Comparison of ENCODE assay signal across 8 mouse cellular contexts in genomic region chr15:25796353-25796752, GRCm38 (mm10). TPM values are rescaled to one million over a fixed set of nuclear protein-coding genes. Genes with fewer than 3 reads are reported as not detected.
A peak's percentile ranks its signal among the peaks of the same experiment; 100 is the strongest.
DNase-seq lines count a peak whose midpoint lies in the region; ATAC-seq and TF ChIP-seq lines count a peak whose summit lies in the region.

No protein-coding gene starts in this region.

- no peaks in the 10 kb centered on the region for H3K4me1 ChIP-seq in heart, postnatal 0 days (ENCODE audit: control insufficient read depth, insufficient read depth)
- no peaks in the 10 kb centered on the region for H3K4me1 ChIP-seq in forebrain, embryonic 11.5 days (replicated peaks; ENCODE audit: control insufficient read depth, insufficient read depth, low read length)

- peaks cover 59% of the 10 kb centered on the region for H3K36me3 ChIP-seq in heart, postnatal 0 days (replicated peaks; ENCODE audit: control insufficient read depth, insufficient read depth, low read length)
- H3K36me3 ChIP-seq in forebrain, embryonic 11.5 days (ENCODE audit: control insufficient read depth, insufficient read depth, low read length) = peaks cover 34% of the 10 kb centered on the region

- no peak overlapping the region for H3K9ac ChIP-seq in heart, postnatal 0 days (replicated peaks; ENCODE audit: low read depth, low read length)
- no peak overlapping the region for H3K9ac ChIP-seq in forebrain, embryonic 11.5 days (ENCODE audit: low read length)

- no peak for TF ChIP-seq EP300 in heart, postnatal 0 days (IDR thresholded peaks at IDR 0.05; ENCODE audit: low read depth)

- H3K9me3 ChIP-seq in heart, postnatal 0 days (replicated peaks; ENCODE audit: control insufficient read depth, low read length) = no peaks in the 10 kb centered on the region
- H3K9me3 ChIP-seq in forebrain, embryonic 11.5 days (ENCODE audit: control insufficient read depth, low read length) = no peaks in the 10 kb centered on the region

- no peak overlapping the region for H3K27ac ChIP-seq in heart, postnatal 0 days (ENCODE audit: low read depth)
- H3K27ac ChIP-seq in forebrain, embryonic 11.5 days (ENCODE audit: low read depth, low read length) = no peak overlapping the region

- WGBS in heart, postnatal 0 days = 56% methylated on average over 3 of the region's 3 CpGs
- WGBS in forebrain, embryonic 11.5 days = 56% methylated on average over 3 of the region's 3 CpGs

- TF ChIP-seq CTCF in heart, postnatal 0 days (IDR thresholded peaks at IDR 0.05; ENCODE audit: low read depth) = peak; percentile 86

- DNase-seq in heart, postnatal 0 days (ENCODE audit: low spot score) = peak; percentile 49
- no peak for DNase-seq in heart, adult 11 months
- DNase-seq in thymus, postnatal 0 days (ENCODE audit: low spot score) = peak; percentile 56
- DNase-seq in thymus, adult 18-20 months = no peak
- no peak for DNase-seq in ovary, adult 18-20 months (ENCODE audit: low spot score)
- DNase-seq in forebrain, embryonic 11.5 days (ENCODE audit: low spot score) = no peak
- DNase-seq in MN1 (ENCODE audit: low spot score) = no peak

- no peak overlapping the region for H3K4me3 ChIP-seq in heart, postnatal 0 days (ENCODE audit: low read depth, low read length)
- no peak overlapping the region for H3K4me3 ChIP-seq in forebrain, embryonic 11.5 days (ENCODE audit: low read depth, low read length)

- no peak for ATAC-seq in heart, postnatal 0 days (ENCODE audit: insufficient read depth, low read depth)
- ATAC-seq in hematopoietic stem cell, adult 5-6 weeks (replicated peaks in 1 of 2; ENCODE audit: insufficient read depth in 1 of 2, low FRiP score in 2 of 2, low TSS enrichment in 1 of 2, low read depth in 1 of 2, poor library complexity in 2 of 2, severe bottlenecking in 2 of 2) = peak; percentile 53 to 80; a peak in 3 of 4 replicates
- ATAC-seq in forebrain, embryonic 11.5 days (replicated peaks; ENCODE audit: low FRiP score) = no peak; the same call in 1 of the 2 replicates

- H3K4me2 ChIP-seq in heart, postnatal 0 days (ENCODE audit: low read depth, low read length) = no peak overlapping the region
- H3K4me2 ChIP-seq in forebrain, embryonic 11.5 days (ENCODE audit: low read depth, low read length, severe bottlenecking) = no peak overlapping the region

- H3K27me3 ChIP-seq in heart, postnatal 0 days (ENCODE audit: control insufficient read depth, insufficient read depth, low read length) = no peaks in the 10 kb centered on the region
- H3K27me3 ChIP-seq in forebrain, embryonic 11.5 days (ENCODE audit: control insufficient read depth, insufficient read depth, low read length) = no peaks in the 10 kb centered on the region

RNA-seq across cellular contexts. Expression of gene Retreg1, which starts 46.6 kb away (rescaled TPM):
- total RNA-seq in heart, postnatal 0 days (2014; rRNA removed; ENCODE audit: low replicate concordance) = 157 and 230 TPM in 2 replicates
- 141 and 142 TPM in 2 replicates for polyA plus RNA-seq in heart, postnatal 0 days (2015; fragmentation: Nextera tagmentation; extraction: Ambion mirVana)
- 25.4 and 27.3 TPM in 2 replicates for polyA plus RNA-seq in thymus, postnatal 0 days (2015; fragmentation: Nextera tagmentation; extraction: Ambion mirVana)
- total RNA-seq in hematopoietic stem cell, adult 5-6 weeks (2017) = 200 and 209 TPM in 2 replicates
- polyA plus RNA-seq in forebrain, embryonic 11.5 days (2014; fragmentation: Nextera tagmentation; extraction: Ambion mirVana) = 2.1 and 2.2 TPM in 2 replicates

Comparison
In these comparisons a context has a peak if more than half of its experiments do, and no peak if none do; other contexts are left out.
1. DNase-seq: peak in heart, postnatal 0 days (single experiment) and thymus, postnatal 0 days (single experiment); none in heart, adult 11 months (single experiment), thymus, adult 18-20 months (0 of 2), ovary, adult 18-20 months (single experiment), forebrain, embryonic 11.5 days (single experiment) and MN1 (single experiment).
2. ATAC-seq: peak in hematopoietic stem cell, adult 5-6 weeks (2 of 2); none in heart, postnatal 0 days (single experiment) and forebrain, embryonic 11.5 days (single experiment).